Mouse (Mus musculus) thymus, adult 2 months (tissue): Measurements from ENCODE around the gene Rtn1.

Experiments
- CTCF ChIP-seq: fragments of 200-500 bp; IDR thresholded peaks from 2 replicates; pipeline ENCODE4 v1.5.1; 2012; ENCODE audit warnings: mild to moderate bottlenecking, control low read depth, low read length, moderate library complexity, borderline replicate concordance; ENCODE audit not compliant: control insufficient read depth, poor library complexity, insufficient read depth; ENCODE audit errors: extremely low read depth
- POLR2A ChIP-seq: fragments of 200-500 bp; IDR thresholded peaks from 2 replicates; pipeline ENCODE4 v1.6.1; 2012; ENCODE audit warnings: mild to moderate bottlenecking, low read length, control low read depth, moderate library complexity; ENCODE audit not compliant: control insufficient read depth, poor library complexity, insufficient read depth; ENCODE audit errors: extremely low read depth

DNA sequence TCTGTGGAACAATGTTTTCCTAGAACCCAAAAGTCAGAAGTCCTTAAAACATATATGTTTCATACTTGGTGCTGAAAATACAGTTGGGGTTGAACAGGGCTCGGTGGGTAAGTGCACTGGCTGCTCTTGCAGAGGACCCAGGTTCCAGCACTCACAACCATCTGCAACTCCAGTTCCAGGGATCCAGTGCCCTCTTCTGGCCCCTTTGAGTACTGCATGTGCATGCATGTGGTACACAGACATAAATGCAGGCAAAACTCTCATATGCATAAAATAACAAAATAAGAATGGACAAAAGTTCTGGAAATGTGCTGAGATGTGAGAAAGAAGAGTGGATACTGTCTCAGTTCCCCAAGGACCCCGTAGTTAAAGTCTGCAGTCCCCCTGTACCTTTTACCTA lies 141.2 kb downstream of the Rtn1 start:
- TF ChIP-seq CTCF = no peak
- no peak for TF ChIP-seq POLR2A
